ENCODE assay signal across 8 mouse cellular contexts in genomic region chr4:149166215-149166946, GRCm38 (mm10). TPM values are rescaled to one million over a fixed set of nuclear protein-coding genes. Genes with fewer than 3 reads are reported as not detected.
DNase-seq lines count a peak whose midpoint lies in the region; ATAC-seq lines count a peak whose summit lies in the region.

Pgd (minus strand) TSS chr4:149166771.

- WGBS in heart, embryonic 13.5 days, result 0% methylated on average over 59 of the region's 59 CpGs
- under 1% methylated on average over 58 of the region's 59 CpGs for WGBS in liver, embryonic 12.5 days (ENCODE audit: insufficient replicate concordance)
- WGBS in stomach, embryonic 15.5 days, result under 1% methylated on average over 58 of the region's 59 CpGs

- peak within 1 kb of the TSS; percentile 96 for H3K9ac ChIP-seq in heart, embryonic 13.5 days
- peak within 1 kb of the TSS; percentile 93 for H3K9ac ChIP-seq in liver, embryonic 12.5 days
- H3K9ac ChIP-seq in stomach, embryonic 15.5 days, result peak within 1 kb of the TSS; percentile 83

- peaks cover 21% of the 10 kb centered on the region for H3K4me1 ChIP-seq in heart, embryonic 13.5 days
- H3K4me1 ChIP-seq in liver, embryonic 12.5 days, result peaks cover 56% of the 10 kb centered on the region
- peaks cover 18% of the 10 kb centered on the region for H3K4me1 ChIP-seq in stomach, embryonic 15.5 days

- H3K4me2 ChIP-seq in heart, embryonic 13.5 days, result peak within 1 kb of the TSS; percentile 93
- peak within 1 kb of the TSS; percentile 99 for H3K4me2 ChIP-seq in liver, embryonic 12.5 days
- peak within 1 kb of the TSS; percentile 91 for H3K4me2 ChIP-seq in stomach, embryonic 15.5 days

- H3K4me3 ChIP-seq in heart, embryonic 13.5 days, result peak within 1 kb of the TSS; percentile 95
- H3K4me3 ChIP-seq in liver, embryonic 12.5 days, result peak within 1 kb of the TSS; percentile 86
- H3K4me3 ChIP-seq in stomach, embryonic 15.5 days (replicated peaks), result peak within 1 kb of the TSS; percentile 86

- no peaks in the 10 kb centered on the region for H3K9me3 ChIP-seq in heart, embryonic 13.5 days
- no peaks in the 10 kb centered on the region for H3K9me3 ChIP-seq in liver, embryonic 12.5 days (replicated peaks)
- H3K9me3 ChIP-seq in stomach, embryonic 15.5 days, result no peaks in the 10 kb centered on the region

- H3K27me3 ChIP-seq in heart, embryonic 13.5 days (replicated peaks), result no peaks in the 10 kb centered on the region
- H3K27me3 ChIP-seq in liver, embryonic 12.5 days (replicated peaks), result no peaks in the 10 kb centered on the region
- H3K27me3 ChIP-seq in stomach, embryonic 15.5 days (replicated peaks), result no peaks in the 10 kb centered on the region

- H3K27ac ChIP-seq in heart, embryonic 13.5 days (replicated peaks), result peak within 1 kb of the TSS; percentile 90
- H3K27ac ChIP-seq in liver, embryonic 12.5 days, result peak within 1 kb of the TSS; percentile 91
- H3K27ac ChIP-seq in stomach, embryonic 15.5 days, result peak within 1 kb of the TSS; percentile 90

- DNase-seq in CD4-positive helper T cell, adult 2 months (ENCODE audit: low read depth, low spot score), result peak; percentile 96
- DNase-seq in brain, embryonic 18.5 days (ENCODE audit: low read depth, low spot score), result peak; percentile 89
- DNase-seq in kidney, postnatal 10 days, result peak; percentile 98
- peak; percentile 91 to 94 for DNase-seq in natural killer cell, adult 2 months (ENCODE audit: low spot score in 2 of 2)

- H3K36me3 ChIP-seq in heart, embryonic 13.5 days, result peaks cover 39% of the 10 kb centered on the region
- H3K36me3 ChIP-seq in liver, embryonic 12.5 days, result peaks cover 41% of the 10 kb centered on the region
- peaks cover 11% of the 10 kb centered on the region; the same call in 1 of the 2 replicates for H3K36me3 ChIP-seq in stomach, embryonic 15.5 days

- peak; percentile 98 for ATAC-seq in erythroid progenitor cell, adult 5-6 weeks (replicated peaks; ENCODE audit: low FRiP score, poor library complexity, severe bottlenecking)
- peak; percentile 99 for ATAC-seq in heart, embryonic 13.5 days (ENCODE audit: extremely low read depth, insufficient number of reproducible peaks, low FRiP score, low TSS enrichment)
- peak; percentile 98 for ATAC-seq in liver, embryonic 12.5 days
- ATAC-seq in stomach, embryonic 15.5 days (ENCODE audit: insufficient read depth, low FRiP score, low read depth), result peak; percentile 99

RNA-seq across cellular contexts. Expression of gene Pgd, which starts in this region (rescaled TPM):
- 32.1 and 45.7 TPM in 2 replicates for total RNA-seq in erythroid progenitor cell, adult 5-6 weeks (2015; ENCODE audit: low replicate concordance)
- 17.5 and 20.0 TPM in 2 replicates for total RNA-seq in erythroid progenitor cell, adult 5-6 weeks (2017; ENCODE audit: low replicate concordance)
- polyA plus RNA-seq in heart, embryonic 13.5 days (2015; fragmentation: Nextera tagmentation; extraction: Ambion mirVana), result 77.3 and 86.6 TPM in 2 replicates
- 88.5 and 91.3 TPM in 2 replicates for polyA plus RNA-seq in liver, embryonic 12.5 days (2016; fragmentation: Nextera tagmentation; extraction: Ambion mirVana)
- polyA plus RNA-seq in stomach, embryonic 15.5 days (2015; fragmentation: Nextera tagmentation; extraction: Ambion mirVana), result 166 and 178 TPM in 2 replicates

Comparison
In these comparisons a context has a peak if more than half of its experiments do, and no peak if none do; other contexts are left out.
1. Peak in every context shown above with its lines: DNase-seq, ATAC-seq, H3K4me3 ChIP-seq and H3K27ac ChIP-seq.